Mouse (Mus musculus) small intestine, adult 2 months (tissue): ENCODE measurements around the gene Castor2. TPM values are rescaled to one million over a fixed set of nuclear protein-coding genes. Genes with fewer than 3 reads are reported as not detected.

Experiments used
- H3K27ac ChIP-seq: fragments of 200-500 bp; 2 replicates; pipeline ENCODE4 v1.5.1; 2012; ENCODE audit warnings: low read depth, low read length, control low read depth, inconsistent platforms; ENCODE audit not compliant: insufficient read depth
- H3K27me3 ChIP-seq: fragments of 200-500 bp; 2 replicates; pipeline ENCODE4 v1.6.1; 2012; ENCODE audit warnings: mild to moderate bottlenecking, moderate library complexity, low read length, inconsistent platforms; ENCODE audit not compliant: control insufficient read depth, insufficient read depth
- H3K36me3 ChIP-seq: fragments of 200-500 bp; 2 replicates; pipeline ENCODE4 v1.6.1; 2012; ENCODE audit warnings: mild to moderate bottlenecking, low read length, control low read depth, inconsistent platforms; ENCODE audit not compliant: control insufficient read depth, insufficient read depth
- H3K4me1 ChIP-seq: fragments of 200-500 bp; 2 replicates; pipeline ENCODE4 v1.6.1; 2012; ENCODE audit warnings: low read length, inconsistent platforms, mixed read lengths; ENCODE audit not compliant: control insufficient read depth, insufficient read depth, insufficient read length
- H3K4me3 ChIP-seq: fragments of 200-500 bp; 2 replicates; pipeline ENCODE4 v1.5.1; 2012; ENCODE audit warnings: low read depth, mild to moderate bottlenecking, control low read depth, inconsistent platforms, low read length, moderate library complexity
- CTCF ChIP-seq: fragments of 200-500 bp; IDR thresholded peaks from 2 replicates; pipeline ENCODE4 v1.5.1; 2012; ENCODE audit warnings: low read depth, mild to moderate bottlenecking, control low read depth, inconsistent platforms, low read length, moderate library complexity, mixed read lengths; ENCODE audit not compliant: insufficient replicate concordance, insufficient read length; ENCODE audit errors: extremely low read depth
- POLR2A ChIP-seq: fragments of 200-500 bp; IDR thresholded peaks from 2 replicates; pipeline ENCODE4 v1.6.1; 2012; ENCODE audit warnings: low read depth, mild to moderate bottlenecking, control low read depth, inconsistent platforms, low read length, moderate library complexity
- WGBS: fragments of 180-500 bp; shearing (Covaris S2); methylation state at CpG from one replicate; pipeline ENCODE4 v1.1.7; 2018; 5-methylcytosine and 5-hydroxymethylcytosine counted together
- polyA plus RNA-seq: library from polyadenylated mRNA; depleted of rRNA; stranded (reverse); fragments of >200 nt; gene quantifications from 2 replicates; pipeline ENCODE4 v1.2.3, GENCODE M21; 2012

Castor2 gene
- polyA plus RNA-seq, 1 experiment, result 20.0 TPM

- H3K4me1 ChIP-seq, result no peaks in the 10 kb centered on the region
- no peaks in the 10 kb centered on the region for H3K27me3 ChIP-seq
- no peak overlapping the region for H3K27ac ChIP-seq
- 79% methylated on average over 4 of the region's 4 CpGs for WGBS
- peaks cover 3% of the 10 kb centered on the region; the same call in 1 of the 2 replicates for H3K36me3 ChIP-seq
- no peak overlapping the region for H3K4me3 ChIP-seq
- no peak for TF ChIP-seq CTCF
- TF ChIP-seq POLR2A, result no peak
Observed at GRCm38 (mm10) chr5:134121893-134122259, 22.4 kb downstream of the Castor2 start.

- Histone ChIP-seq H3K27ac (no peak overlapping the region), H3K4me1 (no peaks in the 10 kb centered on the region), H3K27me3 (no peaks in the 10 kb centered on the region), H3K36me3 (peaks cover 6% of the 10 kb centered on the region; the same call in 1 of the 2 replicates), H3K4me3 (no peak overlapping the region)
- 82% methylated on average over 6 of the region's 6 CpGs for WGBS
- TF ChIP-seq CTCF (no peak), POLR2A (no peak)
Observed at GRCm38 (mm10) chr5:134123846-134124245, 24.3 kb downstream of the Castor2 start.

GRCm38 (mm10) chr5:134126232-134126631, 26.7 kb downstream of the Castor2 start:
- TF ChIP-seq CTCF (no peak), POLR2A (no peak)
- Histone ChIP-seq H3K4me1 (no peaks in the 10 kb centered on the region), H3K36me3 (peaks cover 6% of the 10 kb centered on the region; the same call in 1 of the 2 replicates), H3K4me3 (no peak overlapping the region), H3K27me3 (no peaks in the 10 kb centered on the region), H3K27ac (no peak overlapping the region)
- WGBS, result 82% methylated on average over 2 of the region's 2 CpGs

GRCm38 (mm10) chr5:134131586-134131985, 32.1 kb downstream of the Castor2 start:
- WGBS, result 52% methylated on average over 4 of the region's 4 CpGs
- H3K27me3 ChIP-seq, result no peaks in the 10 kb centered on the region
- no peaks in the 10 kb centered on the region for H3K4me1 ChIP-seq
- TF ChIP-seq POLR2A (no peak), CTCF (no peak)
- H3K27ac ChIP-seq, result no peak overlapping the region
- peaks cover 3% of the 10 kb centered on the region for H3K36me3 ChIP-seq
- H3K4me3 ChIP-seq, result no peak overlapping the region

GRCm38 (mm10) chr5:134136022-134136421, 36.5 kb downstream of the Castor2 start:
- Histone ChIP-seq H3K4me1 (no peaks in the 10 kb centered on the region), H3K36me3 (peaks cover 8% of the 10 kb centered on the region), H3K4me3 (no peak overlapping the region), H3K27me3 (no peaks in the 10 kb centered on the region), H3K27ac (no peak overlapping the region)
- no peak for TF ChIP-seq CTCF
- TF ChIP-seq POLR2A, result no peak
- 83% methylated on average over 12 of the region's 12 CpGs for WGBS

GRCm38 (mm10) chr5:134137933-134138332, 38.4 kb downstream of the Castor2 start:
- no peak for TF ChIP-seq POLR2A
- Histone ChIP-seq H3K4me3 (no peak overlapping the region), H3K27me3 (no peaks in the 10 kb centered on the region), H3K27ac (no peak overlapping the region), H3K36me3 (peaks cover 8% of the 10 kb centered on the region), H3K4me1 (no peaks in the 10 kb centered on the region)
- 75% methylated on average over 5 of the region's 5 CpGs for WGBS

- Histone ChIP-seq H3K27ac (no peak overlapping the region), H3K4me1 (no peaks in the 10 kb centered on the region), H3K36me3 (peaks cover 8% of the 10 kb centered on the region), H3K27me3 (no peaks in the 10 kb centered on the region), H3K4me3 (no peak overlapping the region)
- WGBS, result 83% methylated on average over 6 of the region's 6 CpGs
- TF ChIP-seq CTCF (no peak), POLR2A (no peak)
Observed at GRCm38 (mm10) chr5:134139429-134139828, 39.9 kb downstream of the Castor2 start.

- no peak overlapping the region for H3K27ac ChIP-seq
Observed at GRCm38 (mm10) chr5:134141236-134141635, 41.7 kb downstream of the Castor2 start.

More at GRCm38 (mm10) chr5:134141236-134141635, 41.7 kb downstream of the Castor2 start:
- WGBS, result 74% methylated on average over 7 of the region's 7 CpGs
- Histone ChIP-seq H3K36me3 (peaks cover 8% of the 10 kb centered on the region), H3K27me3 (no peaks in the 10 kb centered on the region), H3K4me1 (no peaks in the 10 kb centered on the region), H3K4me3 (no peak overlapping the region)
- TF ChIP-seq POLR2A (no peak), CTCF (no peak)
